Mouse (Mus musculus) cerebellum, adult 8-10 months (tissue): Measurements from ENCODE around the gene Ccr9.
"Not testable (repeated sequence)": the region's sequence is repeated elsewhere in the genome, so short reads cannot be mapped to it uniquely, and the experiment has no call there.

Source experiments
- DNase-seq: peaks from one replicate; pipeline ENCODE4 v3.0.0; 2022

Gene Ccr9

GRCm38 (mm10) chr9:123678327-123679105 is at the start of gene Ccr9, which contains the start of gene Slc6a20a:
Ccr9 (plus strand) TSS chr9:123678439.
Slc6a20a (minus strand) TSS chr9:123678885.
- DNase-seq: no peak

- no peak for DNase-seq
Measured at GRCm38 (mm10) chr9:123631666-123632065, 46.6 kb upstream of the Ccr9 start.

- DNase-seq: no peak
Measured at GRCm38 (mm10) chr9:123632281-123632680, 46.0 kb upstream of the Ccr9 start, which contains the start of gene Slc6a20b. Slc6a20b (minus strand) TSS chr9:123632565.

GRCm38 (mm10) chr9:123632993-123633392 is 45.2 kb upstream of the Ccr9 start:
- no peak for DNase-seq

GRCm38 (mm10) chr9:123636771-123637170 is 41.5 kb upstream of the Ccr9 start:
- DNase-seq: no peak

GRCm38 (mm10) chr9:123638231-123638630 is 40.0 kb upstream of the Ccr9 start:
- no peak for DNase-seq

- DNase-seq: peak; percentile 4
Measured at GRCm38 (mm10) chr9:123638668-123639089, 39.6 kb upstream of the Ccr9 start.

- DNase-seq: no peak
Measured at GRCm38 (mm10) chr9:123640106-123640505, 38.1 kb upstream of the Ccr9 start.

GRCm38 (mm10) chr9:123649785-123650511 is 28.3 kb upstream of the Ccr9 start:
- no peak for DNase-seq

GRCm38 (mm10) chr9:123651369-123651768 is 26.9 kb upstream of the Ccr9 start:
- no peak for DNase-seq

GRCm38 (mm10) chr9:123657457-123657856 is 20.8 kb upstream of the Ccr9 start:
- DNase-seq: no peak

GRCm38 (mm10) chr9:123658981-123659380 is 19.3 kb upstream of the Ccr9 start:
- DNase-seq: no peak

GRCm38 (mm10) chr9:123659986-123660676 is 18.1 kb upstream of the Ccr9 start:
- not testable (repeated sequence) for DNase-seq

GRCm38 (mm10) chr9:123665645-123666044 is 12.6 kb upstream of the Ccr9 start:
- no peak for DNase-seq

- no peak for DNase-seq
Measured at GRCm38 (mm10) chr9:123679198-123679597, 959 bp downstream of the Ccr9 start.

GRCm38 (mm10) chr9:123683704-123684103 is 5.5 kb downstream of the Ccr9 start:
- DNase-seq: no peak

- no peak for DNase-seq
Measured at GRCm38 (mm10) chr9:123686206-123686605, 8.0 kb downstream of the Ccr9 start.

- no peak for DNase-seq
Measured at GRCm38 (mm10) chr9:123688227-123688626, 10.0 kb downstream of the Ccr9 start.

GRCm38 (mm10) chr9:123695634-123696302 is 17.5 kb downstream of the Ccr9 start:
- no peak for DNase-seq

GRCm38 (mm10) chr9:123701822-123702221 is 23.6 kb downstream of the Ccr9 start:
- no peak for DNase-seq

GRCm38 (mm10) chr9:123709226-123709625 is 31.0 kb downstream of the Ccr9 start:
- DNase-seq: no peak

- DNase-seq: no peak
Measured at GRCm38 (mm10) chr9:123713111-123713510, 34.9 kb downstream of the Ccr9 start.

- DNase-seq: no peak
Measured at GRCm38 (mm10) chr9:123716301-123716700, 38.1 kb downstream of the Ccr9 start.
